Mouse (Mus musculus) cerebellum, adult 2 months (tissue): ENCODE measurements around the gene Vmn1r31. TPM values are rescaled to one million over a fixed set of nuclear protein-coding genes. Genes with fewer than 3 reads are reported as not detected.

Experiments
- DNase-seq, 2 experiments: peaks; one replicate each; pipeline ENCODE4 v3.0.0; 2021
- H3K27ac ChIP-seq: fragments of 200-500 bp; 2 replicates; pipeline ENCODE4 v1.5.1; 2012; ENCODE audit warnings: low read length, control low read depth, inconsistent platforms; ENCODE audit not compliant: insufficient read depth
- H3K27me3 ChIP-seq: fragments of 200-500 bp; 2 replicates; pipeline ENCODE4 v1.6.1; 2012; ENCODE audit warnings: inconsistent platforms, mild to moderate bottlenecking, low read length, moderate library complexity; ENCODE audit not compliant: control insufficient read depth, insufficient read depth
- H3K4me1 ChIP-seq: fragments of 200-500 bp; 2 replicates; pipeline ENCODE4 v1.6.1; 2011; ENCODE audit warnings: low read length; ENCODE audit not compliant: control insufficient read depth, insufficient read depth
- H3K4me3 ChIP-seq: fragments of 200-500 bp; replicated peaks from 2 replicates; pipeline ENCODE3; 2011; ENCODE audit warnings: mild to moderate bottlenecking, low read depth, low read length, control low read depth; ENCODE audit not compliant: insufficient read depth
- CTCF ChIP-seq: fragments of 200-500 bp; IDR thresholded peaks from 2 replicates; pipeline ENCODE4 v1.5.1; 2011; ENCODE audit warnings: low read depth, mild to moderate bottlenecking, control low read depth, low read length, moderate library complexity, borderline replicate concordance; ENCODE audit not compliant: insufficient read depth
- POLR2A ChIP-seq: fragments of 200-500 bp; IDR thresholded peaks from 2 replicates; pipeline ENCODE4 v1.6.1; 2011; ENCODE audit warnings: low read length, control low read depth, borderline replicate concordance; ENCODE audit not compliant: insufficient read depth
- WGBS: fragments of 180-500 bp; shearing (Covaris S2); methylation state at CpG from one replicate; pipeline ENCODE4 v1.1.7; 2018; 5-methylcytosine and 5-hydroxymethylcytosine counted together
- polyA plus RNA-seq: library from polyadenylated mRNA; depleted of rRNA; stranded (reverse); fragments of >200 nt; gene quantifications from 2 replicates; pipeline ENCODE4 v1.2.3, GENCODE M21; 2012; rRNA removed

Vmn1r31 gene
- polyA plus RNA-seq: not detected in 2 replicates

DNA sequence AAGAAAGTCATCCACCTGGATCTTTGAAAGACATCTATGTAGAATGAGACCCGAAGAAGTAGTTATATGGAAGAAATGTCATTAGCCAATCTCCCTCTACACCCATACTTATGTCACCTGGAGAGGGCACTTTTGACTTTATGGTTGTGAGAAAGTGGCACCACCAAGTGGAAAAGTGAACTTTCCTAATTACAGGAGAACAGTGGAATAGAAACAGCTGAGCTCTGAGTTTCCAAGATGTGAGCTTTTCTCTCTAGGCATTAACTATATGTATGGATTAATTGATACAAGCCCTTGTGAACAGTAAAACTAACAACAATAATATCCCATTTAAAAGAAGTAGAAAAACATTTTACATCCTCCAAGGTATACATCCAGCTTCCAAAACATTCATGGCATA is at the start of gene Vmn1r31:
TSS of gene Vmn1r31 (minus strand) at position 101 of the 400 bp plus-strand sequence.
- H3K27ac ChIP-seq: no peak within 1 kb of the TSS
- no peak within 1 kb of the TSS for H3K4me3 ChIP-seq
- WGBS: 87% methylated on average over 1 of the region's 1 CpGs
- H3K4me1 ChIP-seq: no peaks in the 10 kb centered on the region
- no peak for DNase-seq
- TF ChIP-seq CTCF (no peak), POLR2A (no peak)
- H3K27me3 ChIP-seq: no peaks in the 10 kb centered on the region

DNA sequence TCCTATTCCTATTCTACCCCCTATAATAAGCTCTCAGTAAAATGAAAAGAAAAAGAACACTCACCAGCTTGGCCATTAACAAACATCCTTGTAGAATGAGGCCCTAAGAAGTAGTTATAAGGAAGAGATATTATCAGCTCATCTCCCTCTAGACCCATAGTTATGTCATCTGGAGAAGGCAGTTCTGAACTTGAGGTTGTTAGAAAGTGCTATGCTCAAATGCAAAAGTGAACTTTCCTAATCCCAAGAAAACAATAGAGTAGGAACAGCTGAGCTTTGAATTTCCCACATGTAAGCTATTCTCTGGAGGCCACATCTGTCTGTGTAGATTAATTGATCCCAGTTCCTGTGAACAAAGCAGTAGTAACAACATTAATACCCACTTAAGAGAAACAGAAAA is 31.8 kb downstream of the Vmn1r31 start, which contains the start of gene Vmn1r30:
TSS of gene Vmn1r30 (minus strand) at position 101 of the 400 bp plus-strand sequence.
- Histone ChIP-seq H3K4me3 (no peak within 1 kb of the TSS), H3K4me1 (no peaks in the 10 kb centered on the region), H3K27ac (no peak within 1 kb of the TSS), H3K27me3 (no peaks in the 10 kb centered on the region)
- DNase-seq: no peak
- no peak for TF ChIP-seq CTCF
- no peak for TF ChIP-seq POLR2A

Other genes with a start within 250 kb of the Vmn1r31 start
- gene Vmn1r28, start 213.3 kb downstream of the Vmn1r31 start, polyA plus RNA-seq: not detected in 2 replicates
- not detected in 2 replicates for gene Vmn1r29, start 173.8 kb downstream of the Vmn1r31 start, polyA plus RNA-seq
- gene Vmn1r30, start 31.9 kb downstream of the Vmn1r31 start, polyA plus RNA-seq: not detected in 2 replicates
- gene Abcg2, start 109.2 kb upstream of the Vmn1r31 start, polyA plus RNA-seq: 16.4 and 16.8 TPM in 2 replicates